Mouse (Mus musculus) bone marrow macrophage, adult 2 months (primary cell): ENCODE results near the gene Igf1r.

Source experiments
- CTCF ChIP-seq: IDR thresholded peaks from 2 replicates; pipeline ENCODE4 v1.5.1; 2012; ENCODE audit warnings: low read depth, mild to moderate bottlenecking, low read length, moderate library complexity
- POLR2A ChIP-seq: IDR thresholded peaks from 2 replicates; pipeline ENCODE4 v1.6.1; 2012; ENCODE audit warnings: mild to moderate bottlenecking, low read depth, low read length, borderline replicate concordance

DNA sequence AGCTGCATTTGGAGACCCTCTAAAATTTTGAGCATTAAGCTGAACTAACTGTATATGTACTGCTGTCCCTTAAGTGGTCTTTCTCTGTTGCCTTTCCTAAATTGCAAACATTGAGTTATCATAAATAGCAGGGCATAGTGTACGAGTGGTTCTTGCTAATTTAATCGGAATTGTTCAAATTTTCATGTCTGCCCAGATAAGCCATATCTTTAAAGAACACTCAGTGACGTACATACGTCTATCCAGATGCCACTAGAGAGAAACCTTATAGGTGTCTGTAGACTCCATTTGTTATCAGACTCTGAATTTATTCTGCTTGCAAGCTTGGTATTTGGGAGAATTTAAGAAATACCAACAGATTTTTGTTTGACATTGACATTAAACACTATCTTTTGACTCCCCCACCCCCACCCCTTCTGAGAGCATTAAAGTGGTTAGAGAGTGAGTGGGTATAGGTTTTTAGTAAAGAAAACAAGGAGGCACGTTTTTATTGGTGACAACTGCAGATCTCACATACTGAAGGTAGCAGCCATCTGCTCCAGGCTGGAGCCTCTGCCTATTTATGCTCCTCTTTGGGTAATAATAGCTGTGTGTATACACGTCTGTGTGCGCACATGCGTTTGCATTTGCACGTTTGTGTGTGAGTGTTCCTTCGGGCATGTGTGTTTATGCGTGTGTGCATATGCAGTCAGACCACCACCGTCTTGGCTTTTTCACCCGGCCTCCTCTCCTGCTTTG, 58.9 kb downstream of the Igf1r start:
- TF ChIP-seq POLR2A = no peak
- no peak for TF ChIP-seq CTCF
